Mouse (Mus musculus) lung, embryonic 14.5 days (tissue): Measurements from ENCODE around the gene Dag1. TPM values are rescaled to one million over a fixed set of nuclear protein-coding genes. Genes with fewer than 3 reads are reported as not detected.
"Not testable (repeated sequence)": the region's sequence is repeated elsewhere in the genome, so short reads cannot be mapped to it uniquely, and the experiment has no call there.

Experiments
- ATAC-seq: fragments of 200-750 bp; cut with Nextera tagmentation; 2 replicates; pipeline ENCODE4 v1.8.0; 2017; ENCODE audit warnings: mild to moderate bottlenecking, moderate TSS enrichment, moderate library complexity; ENCODE audit not compliant: insufficient read depth
- DNase-seq: peaks from one replicate; pipeline ENCODE4 v3.0.0-alpha.2; 2015
- H3K27ac ChIP-seq: fragments of 300-500 bp; sonication (generic); 2 replicates; pipeline ENCODE4 v1.5.1; 2014; ENCODE audit warnings: low read depth, mild to moderate bottlenecking, moderate library complexity
- H3K27me3 ChIP-seq: fragments of 300-500 bp; sonication (generic); 2 replicates; pipeline ENCODE4 v1.6.1; 2014; ENCODE audit warnings: low read length, control low read depth; ENCODE audit not compliant: insufficient read depth
- H3K36me3 ChIP-seq: fragments of 300-500 bp; sonication (generic); 2 replicates; pipeline ENCODE4 v1.6.1; 2014; ENCODE audit warnings: control low read depth; ENCODE audit not compliant: insufficient read depth
- H3K4me1 ChIP-seq: fragments of 300-500 bp; sonication (generic); 2 replicates; pipeline ENCODE4 v1.6.1; 2014; ENCODE audit warnings: antibody characterized with exemption, control low read depth; ENCODE audit not compliant: insufficient read depth
- H3K4me2 ChIP-seq: fragments of 300-500 bp; sonication (generic); 2 replicates; pipeline ENCODE4 v1.6.1; 2014; ENCODE audit warnings: mild to moderate bottlenecking
- H3K4me3 ChIP-seq: fragments of 300-500 bp; sonication (generic); 2 replicates; pipeline ENCODE4 v1.5.1; 2014; ENCODE audit warnings: low read depth, low read length
- H3K9ac ChIP-seq: fragments of 300-500 bp; sonication (generic); 2 replicates; pipeline ENCODE4 v1.6.1; 2014
- H3K9me3 ChIP-seq: fragments of 300-500 bp; sonication (generic); 2 replicates; pipeline ENCODE4 v1.6.1; 2016; ENCODE audit warnings: low read depth, low read length, control low read depth
- CTCF ChIP-seq: IDR thresholded peaks from 2 replicates; pipeline ENCODE4 v1.5.1; 2016; ENCODE audit warnings: antibody characterized with exemption, low read depth
- WGBS: fragments of 180-500 bp; shearing (Covaris S2); extraction: QIAGEN DNeasy Blood & Tissue Kit; methylation state at CpG from one replicate; pipeline ENCODE4 v1.1.7; 2014; 5-methylcytosine and 5-hydroxymethylcytosine counted together
- polyA plus RNA-seq: library from polyadenylated mRNA; unstranded; fragments of >200 nt; fragmentation: Nextera tagmentation; extraction: Ambion mirVana; gene quantifications from 2 replicates; pipeline ENCODE4 v1.2.1, GENCODE M21; 2014

Gene Dag1
- polyA plus RNA-seq, 1 experiment from 2014 or later, result 102 TPM

- 70% methylated on average over 4 of the region's 4 CpGs for WGBS
- DNase-seq, result no peak
- no peaks in the 10 kb centered on the region for H3K9me3 ChIP-seq
- H3K27me3 ChIP-seq, result no peaks in the 10 kb centered on the region
- peaks cover 32% of the 10 kb centered on the region for H3K36me3 ChIP-seq
- peak overlapping the region; percentile 85 for H3K4me2 ChIP-seq
- H3K27ac ChIP-seq, result peak overlapping the region; percentile 72; the same call in 1 of the 2 replicates
- H3K4me1 ChIP-seq, result peaks cover 6% of the 10 kb centered on the region
- H3K4me3 ChIP-seq, result peak overlapping the region; percentile 96
- no peak for TF ChIP-seq CTCF
- no peak for ATAC-seq
- peak overlapping the region; percentile 75 for H3K9ac ChIP-seq
Observed at GRCm38 (mm10) chr9:108304716-108305115, 41.0 kb upstream of the Dag1 start.

- H3K27ac ChIP-seq, result peak overlapping the region; percentile 69
- H3K4me2 ChIP-seq, result no peak overlapping the region
- DNase-seq (peak; percentile 49), ATAC-seq (no peak)
- H3K9ac ChIP-seq, result no peak overlapping the region
- H3K36me3 ChIP-seq, result peaks cover 32% of the 10 kb centered on the region
- H3K27me3 ChIP-seq, result no peaks in the 10 kb centered on the region
- no peak for TF ChIP-seq CTCF
- H3K4me3 ChIP-seq, result no peak overlapping the region
- peaks cover 6% of the 10 kb centered on the region for H3K4me1 ChIP-seq
- H3K9me3 ChIP-seq, result no peaks in the 10 kb centered on the region
- WGBS, result 57% methylated on average over 3 of the region's 3 CpGs
Observed at GRCm38 (mm10) chr9:108301853-108302252, 38.1 kb upstream of the Dag1 start.

- Histone ChIP-seq H3K27me3 (no peaks in the 10 kb centered on the region), H3K9me3 (no peaks in the 10 kb centered on the region), H3K9ac (peak within 1 kb of the TSS; percentile 10; the same call in 1 of the 2 replicates), H3K4me3 (peak within 1 kb of the TSS; percentile 34), H3K4me2 (peak within 1 kb of the TSS; percentile 53), H3K4me1 (no peaks in the 10 kb centered on the region), H3K36me3 (peaks cover 28% of the 10 kb centered on the region), H3K27ac (peak within 1 kb of the TSS; percentile 19; the same call in 1 of the 2 replicates)
- WGBS, result 17% methylated on average over 18 of the region's 18 CpGs
- ATAC-seq (peak; percentile 76), DNase-seq (peak; percentile 62)
- TF ChIP-seq CTCF, result no peak
Observed at GRCm38 (mm10) chr9:108296453-108297355, 32.9 kb upstream of the Dag1 start, which contains the start of gene Amt. Gene Amt (plus strand): TSS chr9:108296853.

GRCm38 (mm10) chr9:108290773-108291172, 27.0 kb upstream of the Dag1 start:
- no peak overlapping the region for H3K27ac ChIP-seq
- no peaks in the 10 kb centered on the region for H3K27me3 ChIP-seq
- peaks cover 4% of the 10 kb centered on the region; the same call in 1 of the 2 replicates for H3K4me1 ChIP-seq
- peak overlapping the region; percentile 57 for H3K4me3 ChIP-seq
- no peak for TF ChIP-seq CTCF
- peaks cover 10% of the 10 kb centered on the region; the same call in 1 of the 2 replicates for H3K36me3 ChIP-seq
- no peak; the same call in 1 of the 2 replicates for ATAC-seq
- no peak for DNase-seq
- H3K9ac ChIP-seq, result peak overlapping the region; percentile 56
- peak overlapping the region; percentile 74 for H3K4me2 ChIP-seq
- no peaks in the 10 kb centered on the region for H3K9me3 ChIP-seq
- WGBS, result 33% methylated on average over 6 of the region's 6 CpGs

GRCm38 (mm10) chr9:108290016-108290750, 26.4 kb upstream of the Dag1 start, which contains the start of gene Nicn1:
Gene Nicn1 (plus strand): TSS chr9:108290429.
- H3K27me3 ChIP-seq, result no peaks in the 10 kb centered on the region
- H3K4me3 ChIP-seq, result peak within 1 kb of the TSS; percentile 57
- peak within 1 kb of the TSS; percentile 74 for H3K4me2 ChIP-seq
- peaks cover 9% of the 10 kb centered on the region; the same call in 1 of the 2 replicates for H3K36me3 ChIP-seq
- peaks cover 4% of the 10 kb centered on the region; the same call in 1 of the 2 replicates for H3K4me1 ChIP-seq
- no peaks in the 10 kb centered on the region for H3K9me3 ChIP-seq
- peak within 1 kb of the TSS; percentile 67 for H3K9ac ChIP-seq
- TF ChIP-seq CTCF, result no peak
- H3K27ac ChIP-seq, result peak within 1 kb of the TSS; percentile 64
- WGBS, result under 1% methylated on average over 32 of the region's 32 CpGs
- peak; percentile 99 for ATAC-seq
- DNase-seq, result peak; percentile 98

GRCm38 (mm10) chr9:108289347-108289746, 25.6 kb upstream of the Dag1 start:
- Histone ChIP-seq H3K9ac (no peak overlapping the region; the same call in 1 of the 2 replicates), H3K36me3 (0 out of 2 replicates have a peak, but pooled peaks cover 1% of the 10 kb centered on the region), H3K4me3 (peak overlapping the region; percentile 57; the same call in 1 of the 2 replicates), H3K27ac (no peak overlapping the region), H3K4me1 (peaks cover 4% of the 10 kb centered on the region; the same call in 1 of the 2 replicates), H3K9me3 (no peaks in the 10 kb centered on the region), H3K27me3 (no peaks in the 10 kb centered on the region), H3K4me2 (peak overlapping the region; percentile 74)
- 62% methylated on average over 2 of the region's 2 CpGs for WGBS
- ATAC-seq (no peak), DNase-seq (no peak)
- TF ChIP-seq CTCF, result no peak

GRCm38 (mm10) chr9:108287526-108288238, 23.9 kb upstream of the Dag1 start:
- not testable (repeated sequence) for H3K4me3 ChIP-seq, ATAC-seq
- WGBS, result 90% methylated on average over 4 of the region's 6 CpGs

More at GRCm38 (mm10) chr9:108287526-108288238, 23.9 kb upstream of the Dag1 start:
- not testable (repeated sequence) for H3K4me1 ChIP-seq, H3K27ac ChIP-seq, H3K27me3 ChIP-seq, H3K36me3 ChIP-seq, DNase-seq, H3K9ac ChIP-seq, H3K9me3 ChIP-seq, H3K4me2 ChIP-seq
